ENCODE assay signal across 22 mouse cellular contexts in genomic region chr10:121412824-121413223, GRCm38 (mm10). TPM values are rescaled to one million over a fixed set of nuclear protein-coding genes. Genes with fewer than 3 reads are reported as not detected.
DNase-seq lines count a peak whose midpoint lies in the region; ATAC-seq lines count a peak whose summit lies in the region.
"Had no signal": no experiment of that assay in that cellular context is flagged by ENCODE, and none has a peak within 500 bp of the region (broad histone marks: within the 10 kb centered on the region; RNA-seq: fewer than 3 reads in every experiment).

No protein-coding gene starts in this region.

- no peaks in the 10 kb centered on the region for H3K27me3 ChIP-seq in heart, embryonic 12.5 days (replicated peaks)
- H3K27me3 ChIP-seq in kidney, embryonic 15.5 days: no peaks in the 10 kb centered on the region
- H3K27me3 ChIP-seq in kidney, embryonic 14.5 days (ENCODE audit: control insufficient read depth, insufficient read depth, low read length): no peaks in the 10 kb centered on the region
- H3K27me3 ChIP-seq: embryonic facial prominence, embryonic 12.5 days; forebrain, embryonic 13.5 days; stomach, embryonic 15.5 days had no signal

- DNase-seq in heart, adult 9 months (ENCODE audit: low spot score in 2 of 2): peak; percentile 25 to 56
- DNase-seq in lung, postnatal 10 days: peak; percentile 49
- no peak for DNase-seq in lung, postnatal 25 days (ENCODE audit: low spot score)
- DNase-seq in kidney, postnatal 36 days: peak; percentile 58 to 59
- DNase-seq in retina, embryonic 14.5 days (ENCODE audit: low spot score): no peak
- DNase-seq: adrenal gland, postnatal 10 days; cerebellum, adult 11 months; cerebellum, postnatal 10 days; gastrocnemius, postnatal 10 days; right cerebral cortex, postnatal 25 days; thymus, adult 18-20 months; thymus, postnatal 4 days had no signal

- H3K36me3 ChIP-seq in heart, embryonic 12.5 days: peaks cover 62% of the 10 kb centered on the region
- H3K36me3 ChIP-seq in kidney, embryonic 15.5 days: peaks cover 33% of the 10 kb centered on the region
- peaks cover 17% of the 10 kb centered on the region for H3K36me3 ChIP-seq in kidney, embryonic 14.5 days (ENCODE audit: control insufficient read depth, insufficient read depth, low read length)
- H3K36me3 ChIP-seq: hindbrain, embryonic 13.5 days had no signal

- WGBS in heart, embryonic 12.5 days: 90% methylated on average over 17 of the region's 17 CpGs
- WGBS in kidney, embryonic 15.5 days: 83% methylated on average over 17 of the region's 17 CpGs
- 78% methylated on average over 17 of the region's 17 CpGs for WGBS in kidney, embryonic 14.5 days

- H3K9ac ChIP-seq in heart, embryonic 12.5 days: no peak overlapping the region
- no peak overlapping the region for H3K9ac ChIP-seq in kidney, embryonic 15.5 days
- no peak overlapping the region for H3K9ac ChIP-seq in kidney, embryonic 14.5 days (ENCODE audit: low read depth, low read length)
- H3K9ac ChIP-seq: embryonic facial prominence, embryonic 12.5 days; forebrain, embryonic 13.5 days; hindbrain, embryonic 13.5 days; stomach, embryonic 15.5 days had no signal

- no peak overlapping the region for H3K27ac ChIP-seq in heart, embryonic 12.5 days (ENCODE audit: poor library complexity, severe bottlenecking)
- peak overlapping the region; percentile 30; the same call in 1 of the 2 replicates for H3K27ac ChIP-seq in kidney, embryonic 15.5 days
- H3K27ac ChIP-seq in kidney, embryonic 14.5 days (ENCODE audit: low read depth, low read length): no peak overlapping the region
- H3K27ac ChIP-seq: embryonic facial prominence, embryonic 12.5 days; forebrain, embryonic 13.5 days; hindbrain, embryonic 13.5 days; stomach, embryonic 15.5 days had no signal

- H3K4me1 ChIP-seq in heart, embryonic 12.5 days (replicated peaks): peaks cover 12% of the 10 kb centered on the region
- H3K4me1 ChIP-seq in kidney, embryonic 15.5 days: peaks cover 39% of the 10 kb centered on the region
- peaks cover 21% of the 10 kb centered on the region for H3K4me1 ChIP-seq in kidney, embryonic 14.5 days (ENCODE audit: control insufficient read depth, insufficient read depth, low read length)
- H3K4me1 ChIP-seq: forebrain, embryonic 13.5 days had no signal

- no peak overlapping the region for H3K4me3 ChIP-seq in heart, embryonic 12.5 days
- H3K4me3 ChIP-seq in kidney, embryonic 15.5 days (replicated peaks): no peak overlapping the region
- H3K4me3 ChIP-seq in kidney, embryonic 14.5 days (ENCODE audit: low read length): no peak overlapping the region
- H3K4me3 ChIP-seq: embryonic facial prominence, embryonic 12.5 days; erythroblast, embryonic 14.5 days; forebrain, embryonic 13.5 days; hindbrain, embryonic 13.5 days; stomach, embryonic 15.5 days had no signal

- no peak overlapping the region for H3K4me2 ChIP-seq in heart, embryonic 12.5 days
- H3K4me2 ChIP-seq in kidney, embryonic 15.5 days: no peak overlapping the region
- no peak overlapping the region for H3K4me2 ChIP-seq in kidney, embryonic 14.5 days (replicated peaks; ENCODE audit: low read depth, low read length)
- H3K4me2 ChIP-seq: embryonic facial prominence, embryonic 12.5 days; forebrain, embryonic 13.5 days; hindbrain, embryonic 13.5 days; stomach, embryonic 15.5 days had no signal

- no peak for ATAC-seq in heart, embryonic 12.5 days (ENCODE audit: insufficient number of reproducible peaks, low FRiP score)
- ATAC-seq in kidney, embryonic 15.5 days (replicated peaks; ENCODE audit: low FRiP score): no peak
- ATAC-seq in kidney, embryonic 14.5 days (ENCODE audit: low FRiP score, low TSS enrichment): no peak
- ATAC-seq: forebrain, embryonic 13.5 days; inflammation-experienced regulatory T-cells, adult 6 months; midbrain, embryonic 16.5 days had no signal

- no peaks in the 10 kb centered on the region for H3K9me3 ChIP-seq in heart, embryonic 12.5 days (replicated peaks)
- no peaks in the 10 kb centered on the region for H3K9me3 ChIP-seq in kidney, embryonic 15.5 days (replicated peaks)
- H3K9me3 ChIP-seq in kidney, embryonic 14.5 days (ENCODE audit: control insufficient read depth, low read length): no peaks in the 10 kb centered on the region
- H3K9me3 ChIP-seq: embryonic facial prominence, embryonic 12.5 days; forebrain, embryonic 13.5 days; hindbrain, embryonic 13.5 days; stomach, embryonic 15.5 days had no signal

RNA-seq across cellular contexts. Expression of gene Gns, which starts 47.9 kb away (rescaled TPM):
- 40.2 and 40.3 TPM in 2 replicates for polyA plus RNA-seq in heart, embryonic 12.5 days (2016; fragmentation: Nextera tagmentation; extraction: Ambion mirVana)
- polyA plus RNA-seq in kidney, embryonic 15.5 days (2015; fragmentation: Nextera tagmentation; extraction: Ambion mirVana): 41.5 and 46.0 TPM in 2 replicates
- 26.5 and 48.7 TPM in 2 replicates for polyA plus RNA-seq in kidney, embryonic 14.5 days (2014; fragmentation: Nextera tagmentation; extraction: Ambion mirVana)

Comparison
In these comparisons a context has a peak if more than half of its experiments do, and no peak if none do; other contexts are left out.
1. DNase-seq: peak in heart, adult 9 months (2 of 2), lung, postnatal 10 days (single experiment) and kidney, postnatal 36 days (2 of 2); none in lung, postnatal 25 days (single experiment) and retina, embryonic 14.5 days (single experiment).